Mouse (Mus musculus): ENCODE data around the gene Nfyc.

DNA sequence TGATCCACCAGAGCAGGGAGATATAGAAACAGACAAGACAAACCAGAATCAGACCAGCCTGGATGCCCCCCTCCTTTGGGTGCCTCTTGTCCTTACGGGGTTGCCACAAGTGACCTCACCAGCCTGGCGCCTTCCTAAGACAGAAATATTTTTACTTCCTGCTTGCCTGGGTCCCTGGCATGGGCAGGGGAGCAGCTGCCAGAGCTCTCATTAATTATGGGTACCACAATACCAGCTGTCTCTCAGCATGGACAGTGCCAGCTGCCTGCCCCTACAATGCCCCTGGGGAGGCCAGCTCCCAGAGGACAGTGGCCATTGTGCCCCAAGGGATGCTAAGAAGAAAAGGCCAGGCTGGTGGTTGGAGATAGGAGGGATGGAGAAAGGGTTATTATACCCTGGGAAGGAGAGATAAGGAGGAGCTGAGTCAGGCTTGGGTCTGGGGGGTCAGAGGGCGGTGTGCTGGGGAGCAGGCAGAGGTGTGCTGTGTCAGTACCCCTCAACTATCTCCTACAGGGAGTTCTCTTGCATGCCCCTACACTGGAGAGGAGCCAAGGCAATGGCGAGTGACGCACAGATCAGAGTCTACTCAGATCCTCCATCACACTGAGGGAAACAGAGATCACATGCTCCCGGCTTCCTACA is 117.4 kb downstream of the Nfyc start:
- TF ChIP-seq CTCF (IDR thresholded peaks at IDR 0.05; ENCODE audit: low read depth) (no peak), EP300 (IDR thresholded peaks at IDR 0.05; ENCODE audit: low read depth) (no peak)
